Mouse (Mus musculus): ENCODE results near the gene Cd164l2.

Gene Cd164l2

GRCm38 (mm10) chr4:133211751-133212561, at the start of gene Cd164l2, which contains the start of gene Gpr3:
TSS of gene Cd164l2 (plus strand) at chr4:133212131.
TSS of gene Gpr3 (minus strand) at chr4:133212536.
- DNase-seq (ENCODE audit: low spot score), result no peak

GRCm38 (mm10) chr4:133162196-133162595, 49.7 kb upstream of the Cd164l2 start:
- DNase-seq (ENCODE audit: low spot score), result no peak

GRCm38 (mm10) chr4:133166773-133167172, 45.2 kb upstream of the Cd164l2 start:
- no peak for DNase-seq (ENCODE audit: low spot score)

GRCm38 (mm10) chr4:133169237-133170055, 42.5 kb upstream of the Cd164l2 start:
- peak; percentile 51 for DNase-seq (ENCODE audit: low spot score)

- no peak for DNase-seq (ENCODE audit: low spot score)
These were observed 41.8 kb upstream of the Cd164l2 start for GRCm38 (mm10) chr4:133170056-133170524.

- DNase-seq (ENCODE audit: low spot score), result peak; percentile 40
These were observed 41.3 kb upstream of the Cd164l2 start for GRCm38 (mm10) chr4:133170616-133171015.

- no peak for DNase-seq (ENCODE audit: low spot score)
These were observed 39.5 kb upstream of the Cd164l2 start for GRCm38 (mm10) chr4:133172451-133172850.

- no peak for DNase-seq (ENCODE audit: low spot score)
These were observed 37.6 kb upstream of the Cd164l2 start for GRCm38 (mm10) chr4:133174361-133174760.

GRCm38 (mm10) chr4:133175274-133175673, 36.7 kb upstream of the Cd164l2 start:
- DNase-seq (ENCODE audit: low spot score), result no peak

GRCm38 (mm10) chr4:133175998-133176760, 35.8 kb upstream of the Cd164l2 start:
- DNase-seq (ENCODE audit: low spot score), result peak; percentile 45

GRCm38 (mm10) chr4:133176761-133177403, 35.0 kb upstream of the Cd164l2 start:
- DNase-seq (ENCODE audit: low spot score), result peak; percentile 42

- DNase-seq (ENCODE audit: low spot score), result no peak
These were observed 33.6 kb upstream of the Cd164l2 start for GRCm38 (mm10) chr4:133178305-133178704.

- DNase-seq (ENCODE audit: low spot score), result no peak
These were observed 32.7 kb upstream of the Cd164l2 start for GRCm38 (mm10) chr4:133179258-133179657.

GRCm38 (mm10) chr4:133182439-133183033, 29.4 kb upstream of the Cd164l2 start:
- DNase-seq (ENCODE audit: low spot score), result no peak

GRCm38 (mm10) chr4:133184031-133184897, 27.7 kb upstream of the Cd164l2 start:
- no peak for DNase-seq (ENCODE audit: low spot score)

- no peak for DNase-seq (ENCODE audit: low spot score)
These were observed 26.8 kb upstream of the Cd164l2 start for GRCm38 (mm10) chr4:133184898-133185665.

GRCm38 (mm10) chr4:133185893-133186292, 26.0 kb upstream of the Cd164l2 start:
- DNase-seq (ENCODE audit: low spot score), result no peak

- DNase-seq (ENCODE audit: low spot score), result no peak
These were observed 25.1 kb upstream of the Cd164l2 start for GRCm38 (mm10) chr4:133186856-133187255.

GRCm38 (mm10) chr4:133189396-133189795, 22.5 kb upstream of the Cd164l2 start:
- no peak for DNase-seq (ENCODE audit: low spot score)
